Mouse (Mus musculus) MEL (cell line): Measurements from ENCODE around the gene Aldh1b1. TPM values are rescaled to one million over a fixed set of nuclear protein-coding genes. Genes with fewer than 3 reads are reported as not detected.

Experiments
- DNase-seq: peaks from one replicate; pipeline ENCODE4 v3.0.0; 2011; ENCODE audit warnings: low read depth, low spot score
- H3K27ac ChIP-seq: 2 replicates; pipeline ENCODE4 v1.5.1; 2012; ENCODE audit warnings: low read depth, mild to moderate bottlenecking, control low read depth, low read length, moderate library complexity; ENCODE audit not compliant: control insufficient read depth
- H3K27me3 ChIP-seq, 2 experiments: fragments of 150-350 bp in 1 of 2; sonication (generic) in 1 of 2; 2 replicates each; pipeline ENCODE4 v1.6.1; 2012; ENCODE audit warnings: low read length in 2 of 2, mild to moderate bottlenecking in 2 of 2, improper control_type of control experiment in 1 of 2, moderate library complexity in 1 of 2; ENCODE audit not compliant: insufficient read depth in 2 of 2, control insufficient read depth in 1 of 2
- H3K36me3 ChIP-seq, 2 experiments: 2 replicates each; pipeline ENCODE4 v1.6.1; 2012 to 2014; ENCODE audit warnings: low read length in 2 of 2, improper control_type of control experiment in 1 of 2, inconsistent platforms in 1 of 2, mild to moderate bottlenecking in 1 of 2; ENCODE audit not compliant: insufficient read depth in 2 of 2, control insufficient read depth in 1 of 2
- H3K4me1 ChIP-seq, 2 experiments: fragments of 150-350 bp in 1 of 2; sonication (generic) in 1 of 2; 2 replicates each; pipeline ENCODE4 v1.6.1; 2012; ENCODE audit warnings: low read length in 2 of 2, improper control_type of control experiment in 1 of 2, mild to moderate bottlenecking in 1 of 2; ENCODE audit not compliant: insufficient read depth in 2 of 2, control insufficient read depth in 1 of 2
- H3K4me3 ChIP-seq, 2 experiments: fragments of 150-350 bp in 1 of 2; sonication (generic) in 1 of 2; 2 replicates each; pipeline ENCODE4 v1.5.1; 2012; ENCODE audit warnings: low read depth in 2 of 2, low read length in 2 of 2, mild to moderate bottlenecking in 2 of 2, moderate library complexity in 2 of 2, control low read depth in 1 of 2, improper control_type of control experiment in 1 of 2; ENCODE audit not compliant: control insufficient read depth in 1 of 2, insufficient read depth in 1 of 2
- H3K79me2 ChIP-seq: 2 replicates; pipeline ENCODE4 v1.6.1; 2012; ENCODE audit warnings: mild to moderate bottlenecking, low read length, moderate library complexity; ENCODE audit not compliant: control insufficient read depth, poor library complexity, insufficient read depth
- H3K9ac ChIP-seq: 2 replicates; pipeline ENCODE4 v1.6.1; 2012; ENCODE audit warnings: low read depth, mild to moderate bottlenecking, control low read depth, low read length, moderate library complexity; ENCODE audit not compliant: control insufficient read depth, poor library complexity, severe bottlenecking
- H3K9me3 ChIP-seq: fragments of 150-350 bp; sonication (generic); replicated peaks from 2 replicates; pipeline ENCODE4 v1.6.1; 2012; ENCODE audit warnings: mild to moderate bottlenecking, low read length, improper control_type of control experiment, moderate library complexity; ENCODE audit not compliant: insufficient read depth
- ETS1 ChIP-seq: IDR thresholded peaks from 2 replicates; pipeline ENCODE4 v1.6.1; 2012; ENCODE audit warnings: low read depth, mild to moderate bottlenecking, inconsistent platforms, low read length, improper control_type of control experiment, moderate library complexity
- GABPA ChIP-seq: IDR thresholded peaks from 2 replicates; pipeline ENCODE4 v1.6.1; 2012; ENCODE audit warnings: low read depth, mild to moderate bottlenecking, inconsistent platforms, low read length, improper control_type of control experiment, moderate library complexity
- GATA1 ChIP-seq: IDR thresholded peaks from 2 replicates; pipeline ENCODE4 v1.6.1; 2011; ENCODE audit warnings: low read depth, low read length, improper control_type of control experiment
- HCFC1 ChIP-seq: IDR thresholded peaks from 2 replicates; pipeline ENCODE4 v1.6.1; 2012; ENCODE audit warnings: low read depth, mild to moderate bottlenecking, inconsistent platforms, low read length, improper control_type of control experiment, moderate library complexity
- KAT2A ChIP-seq: conservative IDR thresholded peaks from 2 replicates; pipeline ENCODE4 v1.6.1; 2012; ENCODE audit warnings: low read depth, low read length, improper control_type of control experiment, inconsistent platforms
- MEF2A ChIP-seq: IDR thresholded peaks from 2 replicates; pipeline ENCODE4 v1.6.1; 2014; ENCODE audit warnings: low read depth, mild to moderate bottlenecking, inconsistent platforms, low read length, improper control_type of control experiment; ENCODE audit not compliant: poor library complexity, insufficient replicate concordance, severe bottlenecking; ENCODE audit errors: extremely low read depth
- MXI1 ChIP-seq: IDR thresholded peaks from 2 replicates; pipeline ENCODE4 v1.6.1; 2011; ENCODE audit warnings: mild to moderate bottlenecking, low read depth, low read length, improper control_type of control experiment
- NELFE ChIP-seq: IDR thresholded peaks from 2 replicates; pipeline ENCODE4 v1.6.1; 2011; ENCODE audit warnings: low read depth, low read length, improper control_type of control experiment
- NRF1 ChIP-seq: IDR thresholded peaks from 2 replicates; pipeline ENCODE4 v1.6.1; 2014; ENCODE audit warnings: low read depth, mild to moderate bottlenecking, inconsistent platforms, low read length, improper control_type of control experiment, moderate library complexity; ENCODE audit not compliant: poor library complexity, insufficient read depth, severe bottlenecking
- POLR2AphosphoS5 ChIP-seq: IDR thresholded peaks from 2 replicates; pipeline ENCODE4 v1.6.1; 2012; ENCODE audit warnings: low read depth, borderline replicate concordance, mild to moderate bottlenecking, inconsistent platforms, low read length, moderate library complexity, mixed read lengths
- SMC3 ChIP-seq: IDR thresholded peaks from 2 replicates; pipeline ENCODE4 v1.6.1; 2011; ENCODE audit warnings: low read depth, low read length, improper control_type of control experiment
- TCF12 ChIP-seq: IDR thresholded peaks from 2 replicates; pipeline ENCODE4 v1.6.1; 2014; ENCODE audit warnings: low read depth, mild to moderate bottlenecking, inconsistent platforms, low read length, improper control_type of control experiment, moderate library complexity
- UBTF ChIP-seq: IDR thresholded peaks from 2 replicates; pipeline ENCODE4 v1.6.1; 2012; ENCODE audit warnings: low read depth, mild to moderate bottlenecking, inconsistent platforms, low read length, improper control_type of control experiment, moderate library complexity, borderline replicate concordance; ENCODE audit not compliant: insufficient read depth
- USF1 ChIP-seq: IDR thresholded peaks from 2 replicates; pipeline ENCODE4 v1.6.1; 2014; ENCODE audit warnings: low read depth, mild to moderate bottlenecking, inconsistent platforms, low read length, improper control_type of control experiment, moderate library complexity
- ZC3H11A ChIP-seq: IDR thresholded peaks from 2 replicates; pipeline ENCODE4 v1.6.1; 2012; ENCODE audit warnings: low read depth, mild to moderate bottlenecking, inconsistent platforms, low read length, improper control_type of control experiment
- polyA plus RNA-seq, 2 experiments: library from polyadenylated mRNA; stranded (reverse) in 1 of 2; unstranded in 1 of 2; fragments of >175 nt in 1 of 2; fragments of >200 nt in 1 of 2; gene quantifications; 2 replicates each; pipeline versions ENCODE4 v1.2.1 to v1.2.4; 2012; ENCODE audit warnings: low replicate concordance in 2 of 2, low read depth in 1 of 2; ENCODE audit not compliant: insufficient read length in 2 of 2, insufficient read depth in 1 of 2, missing spikeins in 1 of 2
- total RNA-seq: library from RNA; depleted of rRNA; stranded (reverse); fragments of 300-350 nt; gene quantifications from 2 replicates; pipeline ENCODE4 v1.2.3, GENCODE M21; 2012

Gene Aldh1b1
- total and polyA plus RNA-seq, 3 experiments = 1.9 to 2.1 TPM; not detected in 1

DNA sequence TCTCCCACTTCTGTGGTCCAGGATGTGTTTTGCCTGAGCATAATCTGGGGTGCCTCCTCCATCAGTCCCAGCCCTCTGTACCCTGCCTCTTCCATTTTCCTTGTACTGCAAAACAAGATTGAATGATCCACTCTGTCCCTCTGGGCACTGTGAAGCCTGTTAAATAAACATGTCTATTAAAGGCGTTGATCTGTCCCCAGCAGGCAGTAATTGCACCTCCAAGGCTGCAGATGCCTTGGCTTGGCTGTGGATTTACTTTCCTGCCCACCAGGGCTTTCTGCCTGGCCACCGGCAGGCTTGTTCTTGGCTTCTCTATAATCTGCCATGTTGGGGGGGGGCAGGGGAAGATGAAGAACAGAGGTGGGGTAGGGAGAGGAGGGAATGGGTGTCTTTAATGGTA is 12.9 kb upstream of the Aldh1b1 start:
- Histone ChIP-seq H3K4me3 (no peak overlapping the region), H3K27me3 (peaks cover 4% of the 10 kb centered on the region in 2 experiments; a peak in 3 of 4 replicates), H3K9me3 (no peaks in the 10 kb centered on the region), H3K4me1 (peaks cover 11 to 19% of the 10 kb centered on the region in 2 experiments), H3K27ac (no peak overlapping the region)
- TF ChIP-seq NELFE (no peak), ETS1 (no peak), NRF1 (no peak), GABPA (no peak), SMC3 (no peak), POLR2AphosphoS5 (no peak)
- TF ChIP-seq, all 39 proteins: peak for 0
- Histone ChIP-seq H3K79me2 (no peaks in the 10 kb centered on the region), H3K9ac (no peak overlapping the region), H3K36me3 (peaks cover 0 to 12% of the 10 kb centered on the region in 2 experiments; a peak in 2 of 4 replicates)
- no peak for DNase-seq

DNA sequence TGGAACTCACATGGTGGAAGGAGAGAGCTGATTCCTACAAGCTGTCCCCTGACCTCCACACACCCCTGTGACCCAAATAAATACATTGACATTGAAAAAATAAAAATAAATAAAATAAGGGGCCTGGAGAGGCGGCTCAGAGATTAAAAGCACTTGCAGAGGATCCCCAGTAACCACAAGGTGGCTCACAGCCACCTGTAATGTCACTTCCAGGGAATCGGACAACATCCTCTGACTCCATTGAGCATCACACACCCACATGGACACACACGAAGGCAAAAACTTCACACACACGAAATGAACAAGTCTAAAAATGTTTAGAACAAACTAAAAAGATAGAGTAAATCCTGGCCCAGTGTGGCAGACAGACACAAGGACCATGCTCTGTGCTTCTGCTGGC is 12.1 kb upstream of the Aldh1b1 start:
- no peak for DNase-seq
- H3K4me1 ChIP-seq = peaks cover 11 to 19% of the 10 kb centered on the region in 2 experiments
- no peak overlapping the region for H3K9ac ChIP-seq
- no peak overlapping the region for H3K4me3 ChIP-seq
- H3K9me3 ChIP-seq = no peaks in the 10 kb centered on the region
- TF ChIP-seq ZC3H11A (no peak), UBTF (no peak)
- H3K36me3 ChIP-seq = peaks cover 0 to 12% of the 10 kb centered on the region in 2 experiments; a peak in 2 of 4 replicates
- no peaks in the 10 kb centered on the region for H3K79me2 ChIP-seq
- H3K27ac ChIP-seq = no peak overlapping the region
- H3K27me3 ChIP-seq = peaks cover 2 to 4% of the 10 kb centered on the region in 2 experiments; a peak in 3 of 4 replicates

DNA sequence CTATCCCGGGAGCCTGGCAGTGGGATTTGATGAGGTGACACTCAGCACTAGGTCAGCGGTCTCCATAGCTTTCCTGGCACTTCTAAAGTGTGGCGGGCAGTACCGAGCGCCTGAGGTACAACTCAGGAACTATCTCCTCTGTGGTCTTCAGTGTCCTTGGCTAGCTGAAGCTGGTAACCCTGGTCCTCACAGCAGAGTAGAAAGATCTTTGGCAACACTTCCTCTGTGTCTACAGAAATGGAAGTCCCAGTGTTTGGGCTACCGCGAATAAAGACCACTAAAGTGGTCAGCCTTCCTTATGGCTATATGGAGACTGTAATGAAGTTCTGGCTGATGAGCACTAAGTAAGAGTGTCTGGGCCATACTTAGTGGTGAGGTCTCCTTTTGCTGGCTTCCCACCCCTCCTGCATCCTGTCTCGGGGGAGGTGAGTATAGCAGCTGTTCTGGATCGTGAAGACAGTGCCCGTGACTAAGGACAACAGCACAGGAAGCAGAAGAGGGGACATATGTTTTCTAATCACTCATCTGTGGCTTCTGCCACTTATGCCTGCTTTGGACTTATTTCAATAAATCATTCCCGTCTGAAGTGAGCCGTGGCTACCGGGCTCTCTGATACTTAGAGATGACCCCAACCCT is 10.3 kb upstream of the Aldh1b1 start:
- Histone ChIP-seq H3K4me1 (peaks cover 11 to 19% of the 10 kb centered on the region in 2 experiments), H3K27ac (no peak overlapping the region), H3K4me3 (no peak overlapping the region), H3K9me3 (no peaks in the 10 kb centered on the region), H3K79me2 (no peaks in the 10 kb centered on the region), H3K36me3 (peaks cover 0 to 12% of the 10 kb centered on the region in 2 experiments; a peak in 2 of 4 replicates), H3K27me3 (peaks cover 0 to 2% of the 10 kb centered on the region in 2 experiments; a peak in 1 of 4 replicates), H3K9ac (no peak overlapping the region)
- DNase-seq = peak; percentile 24
- TF ChIP-seq MXI1 (no peak), ETS1 (peak; percentile 68), UBTF (no peak), GATA1 (no peak), TCF12 (peak; percentile 12; the same call in 1 of the 2 replicates), USF1 (no peak), HCFC1 (no peak), KAT2A (no peak), MEF2A (no peak)
